16 mouse cellular contexts compared by ENCODE assay signal in genomic region chr3:131171292-131171960, GRCm38 (mm10).
DNase-seq lines count a peak whose midpoint lies in the region; ATAC-seq and TF ChIP-seq lines count a peak whose summit lies in the region.
"Had no signal": no experiment of that assay in that cellular context is flagged by ENCODE, and none has a peak within 500 bp of the region (broad histone marks: within the 10 kb centered on the region; RNA-seq: fewer than 3 reads in every experiment).

No protein-coding gene starts in this region.

- no peak for ATAC-seq in heart, embryonic 13.5 days (ENCODE audit: extremely low read depth, insufficient number of reproducible peaks, low FRiP score, low TSS enrichment)
- no peak for ATAC-seq in midbrain, postnatal 0 days (ENCODE audit: low FRiP score)
- ATAC-seq: intestine, embryonic 15.5 days; Patski had no signal

- no peak for TF ChIP-seq CTCF in midbrain, postnatal 0 days (IDR thresholded peaks at IDR 0.05)

- 29% methylated on average over 11 of the region's 11 CpGs for WGBS in heart, embryonic 13.5 days
- WGBS in embryonic facial prominence, embryonic 10.5 days = 53% methylated on average over 11 of the region's 11 CpGs
- WGBS in midbrain, postnatal 0 days = 47% methylated on average over 10 of the region's 11 CpGs

- intact Hi-C loops in heart, postnatal 14 days (cut with DNase I) = no loop called here

- no peak overlapping the region for H3K9ac ChIP-seq in heart, embryonic 13.5 days
- H3K9ac ChIP-seq in midbrain, postnatal 0 days (replicated peaks; ENCODE audit: low read length, poor library complexity, severe bottlenecking) = 0 out of 2 replicates have a peak overlapping the region, but pooled peaks have one; percentile 13
- H3K9ac ChIP-seq: embryonic facial prominence, embryonic 12.5 days; intestine, embryonic 15.5 days; liver, embryonic 14.5 days had no signal

- no peaks in the 10 kb centered on the region for H3K9me3 ChIP-seq in heart, embryonic 13.5 days
- no peaks in the 10 kb centered on the region for H3K9me3 ChIP-seq in embryonic facial prominence, embryonic 10.5 days
- no peaks in the 10 kb centered on the region for H3K9me3 ChIP-seq in midbrain, postnatal 0 days (ENCODE audit: low read length)
- H3K9me3 ChIP-seq: embryonic facial prominence, embryonic 12.5 days; intestine, embryonic 15.5 days had no signal

- peaks cover 15% of the 10 kb centered on the region for H3K4me1 ChIP-seq in heart, embryonic 13.5 days
- peaks cover 41% of the 10 kb centered on the region for H3K4me1 ChIP-seq in embryonic facial prominence, embryonic 10.5 days
- no peaks in the 10 kb centered on the region for H3K4me1 ChIP-seq in midbrain, postnatal 0 days (ENCODE audit: insufficient read depth, low read length)
- H3K4me1 ChIP-seq: intestine, embryonic 15.5 days had no signal

- 0 out of 2 replicates have a peak overlapping the region, but pooled peaks have one; percentile 7 for H3K4me2 ChIP-seq in heart, embryonic 13.5 days
- no peak overlapping the region for H3K4me2 ChIP-seq in midbrain, postnatal 0 days (ENCODE audit: low read depth, low read length, poor library complexity, severe bottlenecking)
- H3K4me2 ChIP-seq: embryonic facial prominence, embryonic 12.5 days; intestine, embryonic 15.5 days had no signal

- DNase-seq in heart, postnatal 14 days = no peak
- peak; percentile 21 for DNase-seq in lung, postnatal 36 days
- no peak for DNase-seq in lung, postnatal 25 days (ENCODE audit: low spot score)
- peak; percentile 47 for DNase-seq in embryonic facial prominence, embryonic 10.5 days (ENCODE audit: low spot score)
- no peak for DNase-seq in midbrain, postnatal 0 days (ENCODE audit: low spot score)
- DNase-seq in urinary bladder, postnatal 14 days (ENCODE audit: low spot score) = no peak
- DNase-seq: adrenal gland, adult 2 months; cerebellum, adult 9-11 months; gastrocnemius, postnatal 10 days; kidney, postnatal 10 days; left cerebral cortex, postnatal 4 days had no signal

- no peak overlapping the region for H3K4me3 ChIP-seq in heart, embryonic 13.5 days
- H3K4me3 ChIP-seq in embryonic facial prominence, embryonic 10.5 days = no peak overlapping the region
- no peak overlapping the region for H3K4me3 ChIP-seq in midbrain, postnatal 0 days (ENCODE audit: low read depth, low read length)
- H3K4me3 ChIP-seq: embryonic facial prominence, embryonic 12.5 days; intestine, embryonic 15.5 days had no signal

- no peaks in the 10 kb centered on the region for H3K27me3 ChIP-seq in heart, embryonic 13.5 days (replicated peaks)
- H3K27me3 ChIP-seq in embryonic facial prominence, embryonic 10.5 days (replicated peaks; ENCODE audit: low read depth, poor library complexity, severe bottlenecking) = no peaks in the 10 kb centered on the region
- no peaks in the 10 kb centered on the region for H3K27me3 ChIP-seq in midbrain, postnatal 0 days (ENCODE audit: insufficient read depth, low read length)
- H3K27me3 ChIP-seq: embryonic facial prominence, embryonic 12.5 days; intestine, embryonic 15.5 days; Patski had no signal

- H3K27ac ChIP-seq in heart, embryonic 13.5 days (replicated peaks) = 0 out of 2 replicates have a peak overlapping the region, but pooled peaks have one; percentile 16
- peak overlapping the region; percentile 10; the same call in 1 of the 2 replicates for H3K27ac ChIP-seq in embryonic facial prominence, embryonic 10.5 days (replicated peaks)
- H3K27ac ChIP-seq in midbrain, postnatal 0 days (ENCODE audit: low read depth, low read length) = no peak overlapping the region
- H3K27ac ChIP-seq: embryonic facial prominence, embryonic 12.5 days; intestine, embryonic 15.5 days; liver, embryonic 14.5 days had no signal

- H3K36me3 ChIP-seq in heart, embryonic 13.5 days = no peaks in the 10 kb centered on the region
- H3K36me3 ChIP-seq in embryonic facial prominence, embryonic 10.5 days (replicated peaks) = peaks cover 3% of the 10 kb centered on the region
- no peaks in the 10 kb centered on the region for H3K36me3 ChIP-seq in midbrain, postnatal 0 days (ENCODE audit: insufficient read depth, low read length)
- H3K36me3 ChIP-seq: embryonic facial prominence, embryonic 12.5 days; intestine, embryonic 15.5 days had no signal

Comparison
In these comparisons a context has a peak if more than half of its experiments do, and no peak if none do; other contexts are left out.
1. DNase-seq: peak in lung, postnatal 36 days (single experiment) and embryonic facial prominence, embryonic 10.5 days (single experiment); none in heart, postnatal 14 days (0 of 2), lung, postnatal 25 days (single experiment), midbrain, postnatal 0 days (single experiment) and urinary bladder, postnatal 14 days (single experiment).